Mouse (Mus musculus) urinary bladder, adult 2 months (tissue): Measurements from ENCODE around the gene Xpnpep3. TPM values are rescaled to one million over a fixed set of nuclear protein-coding genes. Genes with fewer than 3 reads are reported as not detected.
A peak's percentile ranks its signal among the peaks of the same experiment; 100 is the strongest.

Source experiments
- DNase-seq: peaks from one replicate; pipeline ENCODE4 v3.0.0; 2022; ENCODE audit warnings: low spot score
- polyA plus RNA-seq: library from polyadenylated mRNA; depleted of rRNA; stranded (reverse); fragments of >200 nt; gene quantifications from 2 replicates; pipeline ENCODE4 v1.2.3, GENCODE M21; 2012

Gene Xpnpep3
- polyA plus RNA-seq, 1 experiment = 8.1 TPM

DNA sequence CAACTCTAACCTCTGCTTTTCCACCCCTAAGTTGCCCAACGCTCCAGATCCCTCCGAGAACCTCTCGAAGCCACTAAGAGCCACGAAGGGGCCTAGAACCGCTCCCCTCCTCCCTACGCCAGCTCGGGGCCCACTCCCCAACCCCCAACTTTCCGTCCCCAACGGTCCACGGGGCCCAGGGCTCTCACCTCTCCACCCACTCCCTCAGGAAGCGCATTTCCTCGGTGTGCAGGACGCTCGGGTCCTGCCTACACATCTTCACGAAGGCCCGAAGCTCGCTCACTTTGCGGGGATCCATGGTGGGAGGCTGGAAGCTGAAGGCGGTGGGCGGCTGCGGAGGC, 671 bp upstream of the Xpnpep3 start:
- no peak for DNase-seq

- DNase-seq = no peak
Observed at GRCm38 (mm10) chr15:81405008-81405407, 5.1 kb downstream of the Xpnpep3 start.

DNA sequence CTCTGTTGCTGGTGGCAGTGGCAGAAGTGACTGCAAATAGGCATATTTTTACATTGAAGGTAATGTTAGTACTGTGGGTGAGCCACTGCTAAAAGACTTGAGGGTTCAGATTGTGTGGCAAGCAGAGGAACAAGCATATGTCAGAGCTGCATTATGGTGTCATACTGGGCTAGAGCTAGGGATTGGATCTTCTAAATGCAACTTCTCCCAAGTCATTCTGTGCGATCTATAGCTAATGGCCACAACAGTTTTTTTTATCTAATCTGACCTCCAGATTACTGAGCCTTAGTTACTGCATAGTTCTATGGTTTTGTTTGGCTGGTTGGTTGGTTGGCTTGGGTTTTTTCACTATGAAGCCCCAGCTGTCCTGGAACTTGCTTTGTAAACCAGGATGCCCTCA, 8.3 kb downstream of the Xpnpep3 start, which contains the start of gene Dnajb7:
Dnajb7 (minus strand) TSS at position 101 of the 400 bp plus-strand sequence.
- no peak for DNase-seq

DNA sequence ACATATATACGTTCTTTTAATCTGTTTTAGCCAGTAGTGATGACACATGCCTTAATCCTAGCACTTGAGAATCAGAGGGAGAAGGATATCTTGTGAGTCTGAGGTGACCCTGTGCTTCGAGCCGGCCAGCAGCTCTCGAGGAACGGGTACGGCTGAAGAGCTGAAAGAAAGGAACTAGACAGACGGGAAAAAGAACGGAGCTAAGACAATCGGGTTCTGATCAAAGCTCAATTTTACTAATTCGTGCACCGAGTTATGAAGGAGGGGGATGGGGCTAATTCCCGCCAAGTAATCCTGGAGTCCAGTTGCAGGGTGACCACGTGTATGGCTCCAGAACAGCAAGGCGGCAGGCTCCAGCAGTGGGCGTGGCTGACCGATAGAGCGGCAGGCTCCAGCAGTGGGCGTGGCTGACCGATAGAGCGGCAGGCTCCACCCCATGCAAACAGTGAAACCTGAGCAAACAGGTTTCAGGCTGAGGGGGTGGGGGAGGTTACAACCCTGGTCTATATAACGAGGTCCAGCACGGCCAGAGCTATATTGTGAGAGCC, 16.9 kb downstream of the Xpnpep3 start:
- peak; percentile 28 for DNase-seq

DNA sequence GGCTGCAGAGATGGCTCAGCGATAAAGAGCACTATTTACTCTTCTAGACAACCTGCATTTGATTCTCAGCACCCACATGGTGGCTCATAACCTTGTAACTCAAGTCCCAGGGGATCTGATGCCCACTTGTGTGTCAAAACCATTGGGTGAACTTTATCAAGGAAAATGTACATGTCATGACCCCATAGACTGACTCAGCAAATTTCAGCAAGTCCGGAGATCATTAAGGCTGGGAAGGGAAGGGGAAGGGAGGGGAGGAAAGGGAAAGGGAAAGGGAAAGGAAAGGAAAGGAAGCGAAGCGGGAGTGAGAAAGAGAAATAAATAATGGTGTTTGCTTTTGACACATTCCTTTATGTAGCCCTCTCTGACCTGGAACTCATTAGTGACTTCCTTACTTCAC, 18.1 kb downstream of the Xpnpep3 start:
- DNase-seq = no peak

- no peak for DNase-seq
Observed at GRCm38 (mm10) chr15:81421454-81421853, 21.5 kb downstream of the Xpnpep3 start.

DNA sequence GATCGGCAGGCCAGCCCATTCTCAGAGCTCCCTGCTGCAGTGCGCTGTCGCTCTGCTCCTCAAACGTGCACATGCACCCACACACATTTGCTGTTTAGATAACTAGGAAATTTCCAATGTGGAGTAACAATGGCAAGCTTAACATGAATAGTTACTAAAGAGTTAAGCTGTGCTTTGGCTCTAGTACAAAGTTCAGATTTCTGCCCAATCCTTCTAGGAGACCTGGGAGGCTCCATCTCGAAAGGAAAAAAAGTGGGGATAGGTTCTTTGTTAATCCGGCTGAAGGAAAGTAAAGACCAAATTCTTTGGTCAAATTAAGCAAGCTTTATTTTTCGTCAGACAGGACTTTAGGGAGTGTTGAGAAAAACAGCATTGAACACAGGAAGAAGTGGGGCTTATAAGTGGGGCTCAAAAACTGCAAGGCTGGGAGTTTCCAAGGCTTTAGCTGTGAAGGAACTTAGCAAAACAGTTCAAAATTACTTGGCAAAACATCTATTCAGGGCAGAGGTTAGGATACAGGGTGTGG, 22.3 kb downstream of the Xpnpep3 start:
- DNase-seq = no peak

GRCm38 (mm10) chr15:81425311-81425710, 25.4 kb downstream of the Xpnpep3 start:
- no peak for DNase-seq

GRCm38 (mm10) chr15:81427947-81428346, 28.0 kb downstream of the Xpnpep3 start:
- DNase-seq = no peak

GRCm38 (mm10) chr15:81431195-81431594, 31.3 kb downstream of the Xpnpep3 start:
- DNase-seq = no peak

- no peak for DNase-seq
Observed at GRCm38 (mm10) chr15:81438345-81438744, 38.4 kb downstream of the Xpnpep3 start.

GRCm38 (mm10) chr15:81439236-81439635, 39.3 kb downstream of the Xpnpep3 start:
- DNase-seq = no peak

DNA sequence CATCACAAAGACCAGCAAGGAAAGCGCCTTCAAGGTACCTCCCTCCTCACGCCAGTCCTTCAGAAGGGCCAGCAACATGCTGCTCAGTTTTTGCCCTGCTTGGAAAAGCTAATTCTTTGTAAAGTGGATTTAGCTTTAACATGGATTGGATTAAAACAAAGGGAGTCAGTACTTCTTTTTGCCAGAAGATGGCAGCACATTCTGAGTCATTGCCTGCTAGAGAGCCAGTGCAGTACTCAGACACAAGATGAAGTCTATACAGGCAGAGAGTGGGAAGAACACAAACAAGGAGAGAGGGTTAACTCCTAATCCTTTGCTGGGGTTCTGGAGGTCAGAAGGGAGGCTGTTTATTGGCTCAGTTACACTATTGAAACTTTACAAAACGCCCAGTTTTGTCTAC, 48.5 kb downstream of the Xpnpep3 start:
- no peak for DNase-seq

GRCm38 (mm10) chr15:81461523-81461922, 61.6 kb downstream of the Xpnpep3 start:
- no peak for DNase-seq

GRCm38 (mm10) chr15:81465016-81465660, 65.2 kb downstream of the Xpnpep3 start:
- no peak for DNase-seq

- DNase-seq = peak; percentile 99
Observed at GRCm38 (mm10) chr15:81465901-81466737, 66.2 kb downstream of the Xpnpep3 start, which contains the start of gene Rbx1. TSS of gene Rbx1 (plus strand) at chr15:81466296.

DNA sequence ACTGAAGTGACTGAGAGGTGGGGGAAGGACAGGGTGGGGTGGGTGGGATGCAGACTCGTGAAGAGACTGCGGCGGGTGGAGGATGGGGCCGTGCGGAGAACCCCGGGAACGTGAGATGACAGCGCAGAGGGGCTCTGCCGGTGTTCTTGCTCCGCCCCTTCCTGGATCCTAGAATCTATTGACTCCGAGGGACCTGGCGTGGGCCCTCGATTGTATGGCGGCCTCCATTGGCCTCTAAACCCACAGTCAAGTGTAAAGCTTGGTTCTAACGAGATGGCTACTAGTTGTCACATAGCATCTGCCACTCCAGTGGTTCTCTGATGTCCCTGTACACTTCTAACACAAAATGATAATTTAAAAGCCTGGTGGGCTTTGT, 66.8 kb downstream of the Xpnpep3 start:
- no peak for DNase-seq

- no peak for DNase-seq
Observed at GRCm38 (mm10) chr15:81470735-81471134, 70.8 kb downstream of the Xpnpep3 start.

- DNase-seq = no peak
Observed at GRCm38 (mm10) chr15:81472256-81472655, 72.3 kb downstream of the Xpnpep3 start.

- no peak for DNase-seq
Observed at GRCm38 (mm10) chr15:81475654-81476053, 75.7 kb downstream of the Xpnpep3 start.

DNA sequence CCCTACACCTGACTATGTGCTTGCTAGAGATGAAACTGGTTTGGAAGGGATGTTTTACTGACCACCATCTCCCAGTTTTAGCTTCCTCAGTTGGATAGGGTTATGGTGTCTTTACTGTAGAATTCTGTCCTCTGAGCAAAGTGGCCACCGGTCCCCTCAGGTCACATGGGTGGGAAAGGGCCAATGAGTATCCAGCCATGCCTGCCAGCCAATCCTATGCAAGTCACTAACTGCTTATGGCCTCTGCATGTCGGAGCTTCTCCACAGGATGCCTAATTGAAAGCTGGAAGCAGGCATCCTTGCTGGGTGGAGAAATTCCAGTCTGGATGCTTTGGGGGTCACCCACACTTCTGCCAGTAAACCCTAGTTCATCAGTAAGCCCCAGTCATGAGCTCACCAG, 76.7 kb downstream of the Xpnpep3 start:
- no peak for DNase-seq

DNA sequence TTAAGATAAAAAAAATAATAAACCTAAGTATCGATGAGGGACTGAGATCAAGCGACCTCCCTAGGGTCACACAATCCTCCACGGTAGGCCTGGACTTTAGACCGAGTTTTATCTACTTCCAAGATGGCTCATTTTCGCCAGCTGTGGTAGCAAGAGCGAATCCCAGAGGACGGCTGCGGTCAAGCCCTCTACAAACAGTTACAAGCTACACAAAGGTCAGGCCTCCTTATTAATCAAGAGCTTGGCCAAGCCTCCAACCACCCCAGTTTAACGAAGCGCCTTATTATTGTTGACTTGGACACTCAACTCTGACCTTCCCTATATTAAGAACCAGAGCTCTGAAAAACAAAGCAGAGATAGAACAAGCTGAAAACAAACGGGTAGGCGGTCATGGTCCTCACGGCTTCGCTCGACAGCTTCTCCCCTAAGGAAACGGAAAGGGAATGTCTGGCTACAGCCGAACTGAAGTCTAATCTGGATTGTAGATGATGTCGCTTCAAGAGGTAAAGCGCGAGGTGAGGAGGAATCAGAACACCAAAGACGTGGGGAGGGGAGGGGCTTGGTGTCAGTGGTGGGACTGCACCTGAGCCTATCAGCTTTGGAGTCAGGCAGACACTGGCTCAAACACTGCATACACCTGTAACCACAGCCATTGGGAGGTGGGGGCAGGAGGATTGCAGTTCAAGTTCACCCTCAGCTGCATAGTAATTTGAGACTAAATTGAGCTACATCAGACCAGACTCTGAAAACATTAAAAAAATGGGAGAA, 79.7 kb downstream of the Xpnpep3 start:
- no peak for DNase-seq
